Mouse (Mus musculus) intestine, embryonic 14.5 days (tissue): ENCODE measurements at regions not wholly inside any gene's neighbourhood (a gene's known extent, or its start where the extent isn't known, plus 50 kb on each side); places are given as distances from the start of the nearest gene placed in this dataset.

Source experiments
- ATAC-seq: fragments of 200-750 bp; cut with Nextera tagmentation; replicated peaks from 2 replicates; pipeline ENCODE4 v1.8.0; 2017; ENCODE audit warnings: low read depth, moderate number of reproducible peaks, moderate TSS enrichment, moderate library complexity; ENCODE audit not compliant: low FRiP score, low TSS enrichment
- DNase-seq: peaks from one replicate; pipeline ENCODE4 v3.0.0-alpha.2; 2018; ENCODE audit warnings: low spot score
- H3K27ac ChIP-seq: fragments of 300-500 bp; sonication (generic); 2 replicates; pipeline ENCODE4 v1.5.1; 2014; ENCODE audit warnings: low read depth, mild to moderate bottlenecking, control low read depth
- H3K27me3 ChIP-seq: fragments of 300-500 bp; sonication (generic); replicated peaks from 2 replicates; pipeline ENCODE4 v1.6.1; 2014; ENCODE audit warnings: low read length, control low read depth; ENCODE audit not compliant: control insufficient read depth, insufficient read depth
- H3K36me3 ChIP-seq: fragments of 300-500 bp; sonication (generic); 2 replicates; pipeline ENCODE4 v1.6.1; 2014; ENCODE audit warnings: low read length, control low read depth; ENCODE audit not compliant: control insufficient read depth, insufficient read depth
- H3K4me1 ChIP-seq: fragments of 300-500 bp; sonication (generic); replicated peaks from 2 replicates; pipeline ENCODE4 v1.6.1; 2014; ENCODE audit warnings: low read length, control low read depth, mixed read lengths; ENCODE audit not compliant: control insufficient read depth, insufficient read depth
- H3K4me2 ChIP-seq: fragments of 300-500 bp; sonication (generic); 2 replicates; pipeline ENCODE4 v1.6.1; 2014; ENCODE audit warnings: low read length
- H3K4me3 ChIP-seq: fragments of 300-500 bp; sonication (generic); 2 replicates; pipeline ENCODE4 v1.5.1; 2014; ENCODE audit warnings: low read depth, low read length, control low read depth, mixed read lengths
- H3K9ac ChIP-seq: fragments of 300-500 bp; sonication (generic); 2 replicates; pipeline ENCODE4 v1.6.1; 2014; ENCODE audit warnings: mild to moderate bottlenecking, low read length
- H3K9me3 ChIP-seq: fragments of 300-500 bp; sonication (generic); 2 replicates; pipeline ENCODE4 v1.6.1; 2016; ENCODE audit warnings: low read length, control low read depth; ENCODE audit not compliant: control insufficient read depth
- WGBS: fragments of 180-500 bp; shearing (Covaris S2); extraction: QIAGEN DNeasy Blood & Tissue Kit; methylation state at CpG from one replicate; pipeline ENCODE4 v1.1.7; 2014; 5-methylcytosine and 5-hydroxymethylcytosine counted together

GRCm38 (mm10) chr10:9457222-9457621, 217.8 kb downstream of the Samd5 start:
- Histone ChIP-seq H3K27ac (no peak overlapping the region), H3K4me2 (no peak overlapping the region), H3K4me1 (no peaks in the 10 kb centered on the region), H3K9me3 (no peaks in the 10 kb centered on the region), H3K36me3 (no peaks in the 10 kb centered on the region), H3K9ac (no peak overlapping the region), H3K4me3 (no peak overlapping the region), H3K27me3 (no peaks in the 10 kb centered on the region)
- DNase-seq: no peak
- WGBS: 97% methylated on average over 1 of the region's 1 CpGs
- no peak for ATAC-seq

- Histone ChIP-seq H3K9me3 (no peaks in the 10 kb centered on the region), H3K4me1 (peaks cover 4% of the 10 kb centered on the region; the same call in 1 of the 2 replicates), H3K4me2 (no peak overlapping the region), H3K27ac (no peak overlapping the region), H3K9ac (no peak overlapping the region), H3K27me3 (no peaks in the 10 kb centered on the region), H3K36me3 (no peaks in the 10 kb centered on the region), H3K4me3 (no peak overlapping the region)
- ATAC-seq (no peak), DNase-seq (no peak)
- WGBS: 45% methylated on average over 4 of the region's 4 CpGs
Observed at GRCm38 (mm10) chr10:9439072-9439471, 235.9 kb downstream of the Samd5 start.

GRCm38 (mm10) chr10:9438366-9438765, 236.6 kb downstream of the Samd5 start:
- ATAC-seq (no peak), DNase-seq (no peak)
- Histone ChIP-seq H3K36me3 (no peaks in the 10 kb centered on the region), H3K4me3 (no peak overlapping the region), H3K4me2 (no peak overlapping the region), H3K9me3 (no peaks in the 10 kb centered on the region), H3K27ac (no peak overlapping the region), H3K9ac (no peak overlapping the region), H3K4me1 (peaks cover 4% of the 10 kb centered on the region; the same call in 1 of the 2 replicates), H3K27me3 (no peaks in the 10 kb centered on the region)
- whole genome bisulfite sequencing: 49% methylated on average over 4 of the region's 4 CpGs

GRCm38 (mm10) chr10:9429085-9429484, 245.9 kb downstream of the Samd5 start:
- no peaks in the 10 kb centered on the region for H3K36me3 ChIP-seq
- no peak for ATAC-seq
- H3K27ac ChIP-seq: no peak overlapping the region
- H3K9ac ChIP-seq: no peak overlapping the region
- WGBS: 88% methylated on average over 2 of the region's 2 CpGs
- no peaks in the 10 kb centered on the region for H3K4me1 ChIP-seq
- DNase-seq: no peak
- no peaks in the 10 kb centered on the region for H3K27me3 ChIP-seq
- H3K4me2 ChIP-seq: no peak overlapping the region
- no peak overlapping the region for H3K4me3 ChIP-seq
- no peaks in the 10 kb centered on the region for H3K9me3 ChIP-seq

GRCm38 (mm10) chr10:9420741-9421140, 254.3 kb downstream of the Samd5 start:
- Histone ChIP-seq H3K9me3 (no peaks in the 10 kb centered on the region), H3K27me3 (no peaks in the 10 kb centered on the region), H3K4me1 (no peaks in the 10 kb centered on the region), H3K27ac (no peak overlapping the region), H3K36me3 (no peaks in the 10 kb centered on the region), H3K4me2 (no peak overlapping the region), H3K4me3 (no peak overlapping the region), H3K9ac (no peak overlapping the region)
- DNase-seq (no peak), ATAC-seq (no peak)
- 81% methylated on average over 4 of the region's 4 CpGs for WGBS

GRCm38 (mm10) chr10:9416685-9417084, 258.3 kb downstream of the Samd5 start:
- H3K4me1 ChIP-seq: no peaks in the 10 kb centered on the region
- no peaks in the 10 kb centered on the region for H3K27me3 ChIP-seq
- no peak for DNase-seq
- H3K36me3 ChIP-seq: no peaks in the 10 kb centered on the region
- ATAC-seq: no peak
- 96% methylated on average over 5 of the region's 5 CpGs for WGBS
- H3K9ac ChIP-seq: no peak overlapping the region
- no peak overlapping the region for H3K4me2 ChIP-seq
- H3K9me3 ChIP-seq: no peaks in the 10 kb centered on the region
- no peak overlapping the region for H3K27ac ChIP-seq
- no peak overlapping the region for H3K4me3 ChIP-seq

GRCm38 (mm10) chr10:9406101-9406500, 268.9 kb downstream of the Samd5 start:
- 84% methylated on average over 4 of the region's 4 CpGs for WGBS
- H3K4me3 ChIP-seq: no peak overlapping the region
- no peak overlapping the region for H3K27ac ChIP-seq
- no peaks in the 10 kb centered on the region for H3K4me1 ChIP-seq
- no peak overlapping the region for H3K4me2 ChIP-seq
- no peaks in the 10 kb centered on the region for H3K36me3 ChIP-seq
- ATAC-seq: no peak
- no peak for DNase-seq
- H3K27me3 ChIP-seq: no peaks in the 10 kb centered on the region
- no peaks in the 10 kb centered on the region for H3K9me3 ChIP-seq
- H3K9ac ChIP-seq: no peak overlapping the region

- Histone ChIP-seq H3K36me3 (no peaks in the 10 kb centered on the region), H3K9me3 (no peaks in the 10 kb centered on the region), H3K27ac (no peak overlapping the region), H3K4me3 (no peak overlapping the region), H3K27me3 (no peaks in the 10 kb centered on the region), H3K4me1 (no peaks in the 10 kb centered on the region), H3K9ac (no peak overlapping the region), H3K4me2 (no peak overlapping the region)
- ATAC-seq: no peak
- no peak for DNase-seq
- WGBS: 87% methylated on average over 2 of the region's 2 CpGs
Observed at GRCm38 (mm10) chr10:9405417-9405816, 269.6 kb downstream of the Samd5 start.

- Histone ChIP-seq H3K36me3 (no peaks in the 10 kb centered on the region), H3K4me2 (no peak overlapping the region), H3K9ac (no peak overlapping the region), H3K4me1 (no peaks in the 10 kb centered on the region), H3K27ac (no peak overlapping the region), H3K9me3 (no peaks in the 10 kb centered on the region), H3K27me3 (no peaks in the 10 kb centered on the region), H3K4me3 (no peak overlapping the region)
- ATAC-seq (no peak), DNase-seq (no peak)
- WGBS: 90% methylated on average over 6 of the region's 6 CpGs
Observed at GRCm38 (mm10) chr10:9404963-9405362, 270.0 kb downstream of the Samd5 start.
